Mouse (Mus musculus) embryonic facial prominence, embryonic 13.5 days (tissue): ENCODE results near the gene Cisd2. TPM values are rescaled to one million over a fixed set of nuclear protein-coding genes. Genes with fewer than 3 reads are reported as not detected.

Experiments
- ATAC-seq: fragments of 200-750 bp; cut with Nextera tagmentation; 2 replicates; pipeline ENCODE4 v1.8.0; 2017; ENCODE audit warnings: low read depth; ENCODE audit not compliant: insufficient number of reproducible peaks, insufficient read depth, low FRiP score, low TSS enrichment
- H3K27ac ChIP-seq: fragments of 300-500 bp; sonication (generic); 2 replicates; pipeline ENCODE4 v1.5.1; 2015; ENCODE audit warnings: moderate library complexity, mild to moderate bottlenecking, inconsistent platforms
- H3K27me3 ChIP-seq: fragments of 300-500 bp; sonication (generic); 2 replicates; pipeline ENCODE4 v1.6.1; 2015; ENCODE audit warnings: mild to moderate bottlenecking, inconsistent platforms
- H3K36me3 ChIP-seq: fragments of 300-500 bp; sonication (generic); 2 replicates; pipeline ENCODE4 v1.6.1; 2015; ENCODE audit warnings: mild to moderate bottlenecking, inconsistent platforms
- H3K4me1 ChIP-seq: fragments of 300-500 bp; sonication (generic); 2 replicates; pipeline ENCODE4 v1.6.1; 2015; ENCODE audit warnings: inconsistent platforms
- H3K4me2 ChIP-seq: fragments of 300-500 bp; sonication (generic); 2 replicates; pipeline ENCODE4 v1.6.1; 2015; ENCODE audit warnings: moderate library complexity, mild to moderate bottlenecking, inconsistent platforms
- H3K4me3 ChIP-seq: fragments of 300-500 bp; sonication (generic); 2 replicates; pipeline ENCODE4 v1.5.1; 2015; ENCODE audit warnings: mild to moderate bottlenecking, inconsistent platforms
- H3K9ac ChIP-seq: fragments of 300-500 bp; sonication (generic); 2 replicates; pipeline ENCODE4 v1.6.1; 2015; ENCODE audit warnings: mild to moderate bottlenecking, inconsistent platforms
- H3K9me3 ChIP-seq: fragments of 300-500 bp; sonication (generic); 2 replicates; pipeline ENCODE4 v1.6.1; 2016; ENCODE audit warnings: inconsistent platforms
- WGBS: fragments of 180-500 bp; shearing (Covaris S2); methylation state at CpG from one replicate; pipeline ENCODE4 v1.1.7; 2015; ENCODE audit warnings: mixed read lengths; 5-methylcytosine and 5-hydroxymethylcytosine counted together
- polyA plus RNA-seq: library from polyadenylated mRNA; unstranded; fragments of >200 nt; fragmentation: Nextera tagmentation; extraction: Ambion mirVana; gene quantifications from 2 replicates; pipeline ENCODE4 v1.2.1, GENCODE M21; 2015

Cisd2 gene
- polyA plus RNA-seq, 1 experiment from 2014 or later: 65.7 TPM

GRCm38 (mm10) chr3:135437758-135438495 lies 14.2 kb upstream of the Cisd2 start, which contains the start of gene Ube2d3:
TSS of gene Ube2d3 (plus strand) at chr3:135438149.
- Histone ChIP-seq H3K27ac (peak within 1 kb of the TSS; percentile 100), H3K4me3 (peak within 1 kb of the TSS; percentile 94), H3K4me2 (peak within 1 kb of the TSS; percentile 87), H3K27me3 (no peaks in the 10 kb centered on the region), H3K36me3 (peaks cover 7% of the 10 kb centered on the region), H3K9ac (peak within 1 kb of the TSS; percentile 98), H3K4me1 (peaks cover 9% of the 10 kb centered on the region), H3K9me3 (no peaks in the 10 kb centered on the region)
- under 1% methylated on average over 56 of the region's 56 CpGs for WGBS
- ATAC-seq: peak; percentile 94

- Histone ChIP-seq H3K4me3 (peak overlapping the region; percentile 94), H3K4me2 (peak overlapping the region; percentile 61), H3K9me3 (no peaks in the 10 kb centered on the region), H3K9ac (peak overlapping the region; percentile 77), H3K36me3 (peaks cover 6% of the 10 kb centered on the region; the same call in 1 of the 2 replicates), H3K27me3 (no peaks in the 10 kb centered on the region), H3K4me1 (peaks cover 8% of the 10 kb centered on the region), H3K27ac (peak overlapping the region; percentile 100)
- 35% methylated on average over 14 of the region's 14 CpGs for WGBS
- ATAC-seq: no peak
These were observed 13.3 kb upstream of the Cisd2 start for GRCm38 (mm10) chr3:135436901-135437616.

GRCm38 (mm10) chr3:135422856-135423607 lies 693 bp downstream of the Cisd2 start:
- WGBS: under 1% methylated on average over 81 of the region's 103 CpGs
- peak; percentile 97 for ATAC-seq
- peak overlapping the region; percentile 95 for H3K27ac ChIP-seq

GRCm38 (mm10) chr3:135422232-135422855 lies 1.4 kb downstream of the Cisd2 start:
- Histone ChIP-seq H3K9me3 (no peaks in the 10 kb centered on the region), H3K9ac (peak overlapping the region; percentile 87), H3K4me2 (peak overlapping the region; percentile 75), H3K27me3 (no peaks in the 10 kb centered on the region), H3K36me3 (0 out of 2 replicates have a peak, but pooled peaks cover 3% of the 10 kb centered on the region), H3K4me3 (peak overlapping the region; percentile 74), H3K27ac (peak overlapping the region; percentile 95), H3K4me1 (peaks cover 24% of the 10 kb centered on the region)
- WGBS: 26% methylated on average over 8 of the region's 8 CpGs
- no peak for ATAC-seq

More at GRCm38 (mm10) chr3:135422856-135423607, 693 bp downstream of the Cisd2 start:
- Histone ChIP-seq H3K4me3 (peak overlapping the region; percentile 74), H3K9ac (peak overlapping the region; percentile 87), H3K4me2 (peak overlapping the region; percentile 75), H3K4me1 (peaks cover 24% of the 10 kb centered on the region), H3K9me3 (no peaks in the 10 kb centered on the region), H3K27me3 (no peaks in the 10 kb centered on the region), H3K36me3 (peaks cover 7% of the 10 kb centered on the region)

- Histone ChIP-seq H3K9me3 (no peaks in the 10 kb centered on the region), H3K9ac (no peak overlapping the region), H3K4me1 (peaks cover 24% of the 10 kb centered on the region), H3K4me2 (0 out of 2 replicates have a peak overlapping the region, but pooled peaks have one; percentile 1), H3K36me3 (peaks cover 8% of the 10 kb centered on the region; the same call in 1 of the 2 replicates), H3K27ac (no peak overlapping the region), H3K4me3 (no peak overlapping the region), H3K27me3 (no peaks in the 10 kb centered on the region)
- ATAC-seq: no peak
These were observed 2.5 kb downstream of the Cisd2 start for GRCm38 (mm10) chr3:135421310-135421594.

GRCm38 (mm10) chr3:135420542-135421309 lies 3.0 kb downstream of the Cisd2 start:
- Histone ChIP-seq H3K9me3 (no peaks in the 10 kb centered on the region), H3K4me1 (peaks cover 24% of the 10 kb centered on the region), H3K9ac (no peak overlapping the region), H3K4me2 (0 out of 2 replicates have a peak overlapping the region, but pooled peaks have one; percentile 1), H3K27me3 (no peaks in the 10 kb centered on the region), H3K27ac (no peak overlapping the region), H3K4me3 (no peak overlapping the region), H3K36me3 (peaks cover 10% of the 10 kb centered on the region; the same call in 1 of the 2 replicates)
- ATAC-seq: no peak
- 76% methylated on average over 9 of the region's 9 CpGs for WGBS

GRCm38 (mm10) chr3:135417799-135418198 lies 5.9 kb downstream of the Cisd2 start:
- peaks cover 10% of the 10 kb centered on the region; the same call in 1 of the 2 replicates for H3K36me3 ChIP-seq
- H3K27ac ChIP-seq: no peak overlapping the region
- H3K4me2 ChIP-seq: no peak overlapping the region
- no peak overlapping the region for H3K9ac ChIP-seq
- peaks cover 31% of the 10 kb centered on the region for H3K4me1 ChIP-seq
- H3K9me3 ChIP-seq: no peaks in the 10 kb centered on the region
- no peaks in the 10 kb centered on the region for H3K27me3 ChIP-seq
- ATAC-seq: no peak
- no peak overlapping the region for H3K4me3 ChIP-seq
- 84% methylated on average over 3 of the region's 3 CpGs for WGBS

- Histone ChIP-seq H3K27me3 (no peaks in the 10 kb centered on the region), H3K4me3 (no peak overlapping the region), H3K9me3 (no peaks in the 10 kb centered on the region), H3K4me2 (no peak overlapping the region), H3K9ac (no peak overlapping the region), H3K27ac (no peak overlapping the region), H3K4me1 (peaks cover 28% of the 10 kb centered on the region), H3K36me3 (peaks cover 10% of the 10 kb centered on the region; the same call in 1 of the 2 replicates)
- 77% methylated on average over 3 of the region's 3 CpGs for WGBS
- ATAC-seq: no peak
These were observed 6.5 kb downstream of the Cisd2 start for GRCm38 (mm10) chr3:135417245-135417644.

GRCm38 (mm10) chr3:135411824-135412223 lies 11.9 kb downstream of the Cisd2 start:
- peaks cover 14% of the 10 kb centered on the region for H3K4me1 ChIP-seq
- H3K9ac ChIP-seq: no peak overlapping the region
- H3K27ac ChIP-seq: no peak overlapping the region
- 80% methylated on average over 9 of the region's 9 CpGs for WGBS
- H3K4me3 ChIP-seq: no peak overlapping the region
- H3K9me3 ChIP-seq: no peaks in the 10 kb centered on the region
- no peak for ATAC-seq
- peaks cover 32% of the 10 kb centered on the region for H3K36me3 ChIP-seq
- H3K27me3 ChIP-seq: no peaks in the 10 kb centered on the region
- H3K4me2 ChIP-seq: no peak overlapping the region

- Histone ChIP-seq H3K9me3 (no peaks in the 10 kb centered on the region), H3K9ac (no peak overlapping the region), H3K4me2 (no peak overlapping the region), H3K36me3 (peaks cover 32% of the 10 kb centered on the region), H3K4me1 (peaks cover 14% of the 10 kb centered on the region), H3K27me3 (no peaks in the 10 kb centered on the region), H3K4me3 (no peak overlapping the region), H3K27ac (no peak overlapping the region)
- ATAC-seq: no peak
- WGBS: 88% methylated on average over 12 of the region's 12 CpGs
These were observed 12.7 kb downstream of the Cisd2 start for GRCm38 (mm10) chr3:135411056-135411455.
